Mouse (Mus musculus): ENCODE measurements around the gene Ninl.

Gene Ninl

DNA sequence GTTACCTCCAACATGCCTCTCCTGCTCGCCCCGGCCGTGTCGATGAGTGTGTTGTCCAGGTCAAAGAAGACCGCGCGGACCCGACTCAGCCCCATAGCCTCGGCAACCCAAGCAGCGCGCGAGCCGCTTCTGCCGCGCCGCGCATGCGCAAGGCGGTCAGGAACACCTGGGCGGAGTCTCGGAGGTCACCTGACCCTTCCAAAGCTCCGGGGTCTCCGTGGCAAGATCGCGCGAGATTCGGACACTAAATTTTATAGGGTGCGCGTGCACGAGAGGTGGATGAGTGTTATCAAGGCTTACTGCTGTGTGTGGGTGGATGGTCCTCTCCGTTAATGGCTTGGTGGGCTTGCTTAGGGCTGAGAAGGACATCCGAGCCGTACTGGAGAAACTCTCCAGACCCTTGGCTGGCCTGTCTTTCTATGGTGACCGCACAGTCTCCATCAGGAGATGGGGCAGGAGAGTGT, at the start of gene Ninl, which contains the start of gene Nanp:
Gene Ninl (minus strand): TSS at position 151 of the 464 bp plus-strand sequence.
Gene Nanp (minus strand): TSS at position 167 of the 464 bp plus-strand sequence.
- DNase-seq (ENCODE audit: low spot score in 2 of 2) = peak; percentile 90

DNA sequence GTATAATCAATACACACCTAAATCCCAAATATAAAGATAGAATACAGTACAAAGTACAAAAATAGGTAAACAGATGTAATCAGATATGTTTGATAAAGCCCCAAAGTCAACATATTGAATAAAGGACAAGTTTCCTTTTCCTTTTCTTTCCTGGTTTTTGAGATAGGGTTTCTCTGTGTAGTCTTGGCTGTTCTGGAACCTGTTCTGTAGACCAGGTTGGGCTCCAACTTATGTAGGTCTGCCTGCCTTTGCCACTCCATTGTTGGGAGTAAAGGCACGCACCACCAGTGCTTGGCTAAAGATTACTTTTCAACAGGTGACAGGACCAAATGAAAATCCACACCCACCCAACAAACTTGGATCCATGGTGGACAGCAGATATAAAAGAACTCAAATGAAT, 17.5 kb upstream of the Ninl start:
- no peak for DNase-seq (ENCODE audit: low spot score in 2 of 2)

DNA sequence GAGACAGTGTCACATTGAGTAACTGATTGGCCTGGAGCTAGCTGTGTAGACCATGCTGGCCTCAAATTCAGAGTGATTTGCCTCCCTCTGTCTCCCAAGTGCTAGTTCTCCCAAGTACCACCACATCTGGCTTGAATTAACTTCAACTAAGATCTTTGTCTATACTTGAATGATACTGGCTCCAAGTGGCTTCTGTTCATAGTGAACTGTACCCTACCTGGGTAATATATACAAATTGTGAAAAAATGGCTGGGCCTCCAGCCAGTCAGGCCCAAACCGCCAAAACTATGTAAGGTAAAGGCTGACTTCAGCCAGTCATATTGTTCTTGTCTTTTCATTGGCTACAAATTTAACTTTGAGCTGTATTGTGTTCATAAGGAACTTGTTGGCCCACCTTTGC, 1.2 kb upstream of the Ninl start:
- no peak for DNase-seq (ENCODE audit: low spot score in 2 of 2)

DNA sequence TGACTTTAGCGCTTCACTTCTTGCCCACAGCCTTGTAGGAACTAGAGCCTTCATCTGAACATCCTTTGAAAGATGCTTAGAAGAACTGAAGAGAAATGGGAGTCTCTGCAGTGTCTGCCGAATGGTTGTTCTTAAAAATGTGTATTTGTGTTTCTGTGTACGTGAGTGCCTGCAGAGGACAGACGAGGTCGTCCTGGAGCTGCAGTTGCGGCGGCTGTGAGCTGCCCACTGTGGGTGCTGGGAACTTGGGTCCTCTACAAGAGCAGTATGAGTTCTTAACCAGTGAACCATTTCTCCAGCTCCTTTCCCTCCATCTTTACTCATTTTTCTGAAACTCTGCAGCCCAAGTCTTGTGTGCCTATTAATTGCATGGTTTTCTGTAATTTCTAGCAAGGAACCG, 544 bp upstream of the Ninl start:
- no peak for DNase-seq (ENCODE audit: low spot score in 2 of 2)

DNA sequence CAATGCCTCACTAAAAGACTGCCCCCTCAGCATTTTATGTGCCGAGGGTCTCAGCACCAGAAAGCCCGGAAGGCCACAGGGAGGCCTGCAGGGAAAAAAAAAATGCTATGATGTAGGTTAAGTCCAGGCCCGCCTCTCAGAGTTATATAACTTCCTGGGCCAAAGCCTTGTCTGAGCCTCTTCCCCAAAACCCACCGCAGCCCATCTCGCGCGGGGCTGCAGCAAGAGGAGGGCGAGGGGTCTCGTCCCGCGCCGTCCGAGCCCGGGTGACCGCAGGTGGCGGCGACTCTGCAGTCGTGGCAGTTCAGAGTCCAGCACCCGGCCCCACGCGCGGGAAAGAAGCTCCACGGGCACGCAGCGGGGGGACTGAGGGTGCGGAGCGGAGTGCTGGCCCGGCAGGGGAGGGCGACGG, 365 bp downstream of the Ninl start:
- no peak for DNase-seq (ENCODE audit: low spot score in 2 of 2)

DNA sequence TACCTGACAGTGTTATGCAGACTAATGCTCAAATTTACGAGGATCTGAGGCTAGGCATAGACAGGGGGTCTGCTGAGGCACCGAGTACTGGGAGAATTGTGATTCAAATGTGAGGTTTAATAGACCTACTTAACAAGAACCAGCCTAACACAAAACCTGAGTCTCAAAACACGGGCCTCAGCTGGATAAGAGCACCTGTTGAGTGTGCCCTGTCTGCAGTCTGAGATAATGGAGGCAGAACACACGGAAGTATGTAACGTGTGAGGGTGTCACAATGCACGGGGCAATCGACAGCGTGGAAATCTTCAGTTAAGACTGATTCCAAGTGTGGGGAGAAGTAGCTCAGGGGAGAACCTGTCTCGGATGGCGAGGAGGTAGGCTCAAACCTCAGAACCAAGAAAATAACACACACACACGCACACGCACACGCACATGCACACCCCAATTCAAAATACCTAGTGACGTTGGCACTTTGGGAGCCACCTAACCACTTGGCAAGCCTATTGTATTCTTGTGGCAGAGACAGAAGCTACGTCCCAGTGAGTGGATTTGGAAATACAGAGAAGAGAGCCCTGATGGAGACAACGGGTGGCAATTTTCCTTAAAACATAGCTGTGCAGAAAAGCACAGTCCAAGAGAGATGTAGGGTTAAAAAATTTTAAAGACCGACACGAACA, 1.2 kb downstream of the Ninl start:
- no peak for DNase-seq (ENCODE audit: low spot score in 2 of 2)

DNA sequence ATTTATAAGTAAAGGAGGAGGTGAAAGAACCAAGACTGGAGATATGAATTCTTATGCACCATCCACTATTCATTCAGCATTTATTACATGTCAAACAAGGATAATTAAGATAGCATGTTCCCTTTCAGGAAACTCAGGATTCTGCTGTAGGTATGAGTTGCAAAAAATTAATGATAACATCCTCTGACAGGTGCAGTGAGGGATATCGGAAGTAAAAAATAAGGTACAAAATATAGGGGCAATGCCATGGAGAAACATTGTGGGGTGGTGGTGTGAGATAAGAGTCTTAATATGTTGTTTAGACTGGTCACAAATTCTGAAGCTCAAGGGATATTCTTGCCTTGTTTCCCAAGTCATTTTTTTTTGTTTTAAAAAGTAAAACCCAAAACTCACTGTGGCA, 1.9 kb downstream of the Ninl start:
- DNase-seq (ENCODE audit: low spot score in 2 of 2) = no peak

DNA sequence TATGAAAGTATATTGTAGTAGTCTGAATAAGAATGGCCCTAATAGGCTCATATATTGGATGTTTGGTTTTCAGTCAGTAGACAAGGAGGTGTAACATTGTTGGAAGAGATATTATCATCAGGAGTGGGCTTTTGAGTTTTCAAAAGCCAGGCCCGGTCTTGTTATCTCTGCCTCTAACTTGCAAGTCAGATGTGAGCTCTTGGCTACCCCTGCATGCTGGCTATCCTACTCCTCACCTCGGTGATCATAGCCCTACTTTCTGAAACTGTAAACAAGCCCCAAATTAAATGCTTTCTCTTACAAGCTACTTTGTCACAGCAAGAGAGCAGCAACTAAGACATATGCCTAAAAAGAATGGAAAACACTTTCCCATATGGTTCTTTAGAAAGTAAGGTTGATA, 2.5 kb downstream of the Ninl start:
- no peak for DNase-seq (ENCODE audit: low spot score in 2 of 2)

DNA sequence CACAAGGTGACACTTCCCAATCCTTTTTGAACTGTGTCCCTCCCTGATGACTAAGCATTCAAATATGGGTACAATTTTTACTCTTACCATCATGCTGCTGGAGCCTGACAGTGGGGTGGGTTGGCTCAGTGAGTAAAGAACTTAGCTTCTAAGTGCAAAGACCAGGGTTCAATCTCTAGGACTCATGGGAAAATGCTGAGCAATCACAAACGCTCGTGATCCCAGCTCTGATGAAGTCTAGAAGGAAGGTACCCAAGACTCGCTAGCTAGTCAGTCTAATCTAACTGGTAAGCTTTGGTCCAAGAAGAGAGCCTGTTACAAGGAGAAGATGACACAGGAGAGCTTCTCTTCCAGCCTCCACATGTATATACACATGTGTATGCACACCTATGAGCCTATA, 4.7 kb downstream of the Ninl start:
- DNase-seq (ENCODE audit: low spot score in 2 of 2) = no peak

DNA sequence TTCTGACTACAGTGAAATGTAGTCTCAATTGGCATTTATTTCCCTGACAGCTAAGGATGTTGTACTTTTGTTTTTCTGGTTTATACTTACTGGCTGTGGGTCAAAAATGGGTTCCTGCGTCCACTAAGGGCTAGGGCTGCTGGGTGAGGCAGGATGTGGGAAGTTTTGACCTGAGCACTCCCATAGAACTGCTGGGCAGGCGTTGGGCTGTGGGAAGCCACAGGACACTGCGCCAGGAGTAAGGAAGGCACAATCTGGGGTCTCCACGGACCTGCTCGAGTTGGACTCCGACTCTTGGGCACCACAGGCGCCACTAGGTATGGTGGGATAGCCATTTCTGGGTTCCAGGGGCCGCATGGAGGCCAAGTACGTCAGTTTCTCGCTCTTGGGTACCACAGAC, 18.0 kb downstream of the Ninl start:
- no peak for DNase-seq (ENCODE audit: low spot score in 2 of 2)

DNA sequence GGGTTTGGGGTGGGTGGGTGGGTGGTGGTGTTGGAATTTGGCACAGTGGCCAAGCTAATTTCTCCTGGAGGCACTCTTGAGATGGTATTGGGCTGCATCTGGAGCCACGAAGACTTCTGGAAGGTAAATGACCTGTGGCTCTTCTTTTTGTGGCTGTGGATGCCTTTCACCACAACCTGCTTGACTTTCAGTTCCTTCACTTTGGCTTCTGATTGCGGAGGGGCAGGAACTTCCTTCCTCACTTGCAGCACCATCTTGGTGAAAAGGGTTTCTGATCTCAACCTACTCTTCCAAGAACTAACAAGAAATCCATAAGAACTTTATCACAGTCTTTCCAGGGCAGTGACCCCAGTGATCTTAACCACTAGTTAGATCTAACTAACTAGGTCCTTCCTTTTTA, 23.9 kb downstream of the Ninl start:
- DNase-seq (ENCODE audit: low spot score in 2 of 2) = no peak

DNA sequence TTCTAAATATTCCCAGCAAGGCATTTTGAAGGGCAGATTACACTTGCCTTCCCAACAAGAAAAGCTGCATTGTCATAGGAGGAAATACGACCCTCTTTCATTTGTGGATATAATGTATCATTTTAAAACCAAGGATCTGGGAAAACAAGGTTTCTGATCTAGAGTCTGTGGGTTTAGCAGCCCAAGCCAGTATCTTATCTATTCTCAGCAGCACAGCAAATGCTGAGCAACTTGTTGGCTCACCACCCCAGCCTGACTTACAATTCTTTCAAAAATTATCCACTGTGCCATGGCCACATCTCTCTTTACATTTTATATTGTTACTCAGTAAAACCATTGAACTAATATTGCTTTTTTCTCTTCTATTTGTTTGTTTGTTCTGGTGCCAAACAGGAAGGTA, 27.9 kb downstream of the Ninl start:
- DNase-seq (ENCODE audit: low spot score in 2 of 2) = no peak

DNA sequence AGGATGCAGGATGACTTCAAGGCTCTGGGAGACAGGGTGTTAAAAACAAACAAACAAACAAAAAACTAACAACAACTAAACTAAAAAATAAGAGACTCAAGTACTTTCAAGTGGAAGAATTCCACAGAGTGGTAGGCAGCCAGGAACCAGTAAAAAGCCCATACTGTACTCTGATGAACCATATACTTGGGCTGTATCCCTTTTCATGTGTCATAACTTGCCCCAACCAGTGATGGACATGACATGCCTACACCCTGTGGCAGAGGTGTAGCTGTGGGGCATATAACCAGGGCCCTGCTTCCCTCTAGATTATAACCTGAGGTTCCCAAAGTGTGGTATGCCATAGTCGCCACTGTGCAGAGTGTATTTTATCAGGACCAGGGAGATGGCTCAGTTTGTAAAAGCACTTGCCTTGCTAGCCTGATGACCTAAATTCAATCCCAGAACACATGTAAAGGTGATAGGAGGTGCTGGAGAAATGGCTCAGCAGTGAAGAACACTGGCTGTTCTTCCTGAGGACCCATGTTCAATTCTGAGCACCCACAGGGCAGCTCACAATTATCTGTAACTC, 29.6 kb downstream of the Ninl start:
- no peak for DNase-seq (ENCODE audit: low spot score in 2 of 2)

DNA sequence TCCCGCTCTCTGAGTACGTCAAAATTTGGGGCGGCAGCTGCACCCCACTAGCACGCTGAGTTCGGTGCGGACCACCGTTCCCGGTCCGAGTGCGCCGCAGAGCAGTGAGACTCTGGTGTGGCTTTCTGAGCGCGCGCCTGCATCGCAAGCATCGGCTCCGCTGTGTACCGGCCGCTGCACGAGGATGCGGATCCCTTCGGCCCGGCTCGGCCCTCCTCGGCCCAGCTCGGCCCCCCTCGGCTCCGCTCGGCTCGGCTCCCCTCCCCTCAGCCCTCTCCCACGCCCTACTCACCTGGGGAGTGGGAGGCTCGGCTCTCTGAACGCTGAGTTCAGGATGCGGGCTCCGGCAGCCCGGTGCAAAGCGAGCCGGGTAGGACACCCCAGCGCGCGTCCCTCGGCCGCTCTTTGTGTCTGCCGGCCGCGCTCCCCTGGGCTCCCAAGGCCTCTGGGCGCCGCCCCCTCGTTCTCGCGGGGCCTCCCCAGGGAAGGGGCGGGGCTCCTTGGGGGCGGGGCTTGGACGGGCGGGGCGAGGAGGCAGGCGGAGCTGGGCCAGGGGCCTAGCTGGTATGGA, 30.2 kb downstream of the Ninl start:
- DNase-seq (ENCODE audit: low spot score in 2 of 2) = peak; percentile 57 to 67

DNA sequence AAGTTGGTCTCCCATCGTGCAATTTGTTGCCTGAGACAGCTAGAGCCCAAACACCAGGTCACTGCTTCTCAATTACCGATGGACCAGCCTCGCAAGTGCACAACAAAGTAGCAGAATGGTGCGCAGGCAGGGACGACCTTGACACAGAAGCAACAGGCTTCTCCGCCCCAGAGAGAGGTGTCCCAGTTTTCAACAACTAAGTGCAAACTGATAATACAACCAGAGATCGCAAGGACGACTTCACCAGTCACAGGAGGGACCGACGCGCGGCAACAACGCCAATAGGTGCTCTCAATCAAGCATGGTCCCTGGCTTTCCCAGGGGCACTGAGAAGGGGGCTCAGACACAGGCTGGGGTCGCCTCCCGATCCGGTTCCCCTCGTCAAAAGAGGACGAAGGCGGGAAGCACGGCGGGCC, 30.7 kb downstream of the Ninl start:
- DNase-seq (ENCODE audit: low spot score in 2 of 2) = no peak

DNA sequence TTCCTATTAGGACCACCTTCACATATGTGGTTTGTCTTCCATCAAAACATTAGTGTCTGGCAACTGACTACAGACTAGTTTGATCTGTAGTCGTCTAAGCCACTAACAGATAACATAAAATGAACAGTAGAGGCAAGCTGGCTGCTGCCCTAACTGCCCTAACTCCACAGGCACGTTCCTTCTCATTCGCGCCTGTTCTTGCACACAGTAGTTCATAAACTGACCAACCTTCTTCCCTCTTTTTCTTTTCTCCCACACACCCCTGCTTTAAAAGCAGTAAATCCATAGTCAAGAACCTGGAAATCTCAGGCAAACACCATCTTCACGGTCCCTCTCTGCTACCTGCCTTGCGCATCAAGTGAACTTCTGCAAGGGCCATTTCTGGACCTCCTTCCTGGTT, 31.2 kb downstream of the Ninl start:
- no peak for DNase-seq (ENCODE audit: low spot score in 2 of 2)

DNA sequence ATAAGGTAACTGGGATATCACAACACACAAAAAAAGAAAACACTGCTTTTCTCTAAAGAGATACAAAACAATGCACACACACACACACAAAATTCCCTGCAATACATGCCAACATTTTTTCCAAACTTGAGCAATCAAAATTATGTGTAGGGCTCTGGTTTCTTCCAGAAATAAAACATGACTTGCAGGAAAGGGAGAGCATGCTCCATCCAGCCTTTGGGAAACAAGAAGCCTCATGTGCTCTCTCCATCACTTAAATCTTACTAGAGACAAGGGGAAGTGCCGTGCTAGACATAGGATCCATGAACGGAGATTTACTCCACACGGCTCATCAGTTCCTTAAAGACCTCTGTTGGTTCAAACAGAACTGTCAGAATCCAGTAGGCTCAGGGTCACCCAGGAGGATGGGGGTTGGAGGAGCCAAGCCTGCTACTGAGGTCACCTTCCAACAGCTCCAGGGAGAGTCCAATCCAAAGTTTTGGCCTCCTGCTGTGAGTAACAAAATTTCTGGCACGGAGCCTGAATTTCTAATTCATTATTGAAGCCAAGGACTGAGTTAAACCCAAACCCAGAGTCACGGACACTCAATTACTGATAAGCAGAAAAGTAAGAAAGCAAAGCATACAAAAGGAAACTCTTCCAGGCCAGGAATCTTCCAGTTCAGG, 32.8 kb downstream of the Ninl start:
- no peak for DNase-seq (ENCODE audit: low spot score in 2 of 2)

DNA sequence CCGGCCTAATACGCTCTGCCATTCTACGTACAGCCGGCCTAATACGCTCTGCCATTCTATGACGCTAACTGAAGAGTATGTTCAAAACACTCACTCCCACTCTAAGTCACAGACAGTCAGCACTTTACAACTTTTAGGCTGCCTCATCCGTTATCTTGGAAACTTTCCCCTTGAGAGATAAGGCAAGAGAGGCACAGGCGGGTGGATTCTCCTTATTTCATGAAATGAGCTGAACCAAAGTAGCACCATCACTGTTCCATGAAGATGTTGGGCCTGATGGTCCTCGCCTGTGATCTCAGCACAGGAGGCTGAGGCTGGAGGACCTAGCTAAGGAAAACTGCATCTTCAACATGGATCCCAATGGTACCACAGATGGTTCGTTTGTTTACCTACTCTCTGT, 34.8 kb downstream of the Ninl start:
- no peak for DNase-seq (ENCODE audit: low spot score in 2 of 2)

DNA sequence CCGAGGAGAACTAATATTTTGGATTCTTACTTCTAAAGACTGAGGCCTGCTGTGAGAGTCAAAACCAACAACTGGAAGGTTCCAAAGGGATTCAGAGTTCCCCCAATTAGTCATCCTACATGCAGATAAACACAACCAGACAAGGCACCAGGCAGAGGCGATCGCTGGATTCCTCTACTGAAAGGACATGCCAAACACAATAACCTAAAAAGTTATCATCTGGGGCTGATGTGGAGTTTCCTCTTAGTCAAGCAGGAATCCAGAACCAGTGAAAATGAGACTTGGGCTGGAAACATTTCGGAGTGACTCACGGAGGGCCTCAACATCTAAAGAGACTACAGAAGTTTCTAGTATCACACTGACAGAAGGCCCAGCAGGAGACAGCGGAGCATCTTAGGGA, 35.4 kb downstream of the Ninl start:
- DNase-seq (ENCODE audit: low spot score in 2 of 2) = no peak

DNA sequence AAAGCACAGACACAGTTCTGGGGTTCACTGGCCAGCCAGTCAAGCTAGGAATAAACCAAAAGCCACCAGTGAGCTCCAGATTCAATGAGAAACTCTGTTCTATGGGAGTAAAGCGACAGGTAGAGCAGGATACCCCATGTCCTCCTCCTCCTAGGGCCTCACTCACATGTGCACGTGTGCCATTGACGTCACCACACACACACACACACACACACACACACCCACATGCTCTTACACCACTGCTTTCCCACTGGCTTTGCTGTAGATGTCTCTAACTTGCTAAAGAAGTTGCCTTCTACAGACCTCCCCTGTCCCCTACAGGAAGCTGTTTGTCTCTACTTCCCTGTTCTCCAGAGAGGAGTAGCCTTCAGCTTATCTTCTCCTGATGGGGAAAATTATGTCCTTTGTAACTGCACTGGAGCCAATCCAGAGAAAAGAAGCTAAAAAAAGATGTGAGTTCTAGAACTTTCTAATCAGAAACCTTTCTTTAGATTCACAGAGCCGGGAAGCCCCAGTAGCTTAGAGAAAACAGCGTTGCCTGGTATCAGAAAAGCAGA, 37.5 kb downstream of the Ninl start:
- DNase-seq (ENCODE audit: low spot score in 2 of 2) = no peak

DNA sequence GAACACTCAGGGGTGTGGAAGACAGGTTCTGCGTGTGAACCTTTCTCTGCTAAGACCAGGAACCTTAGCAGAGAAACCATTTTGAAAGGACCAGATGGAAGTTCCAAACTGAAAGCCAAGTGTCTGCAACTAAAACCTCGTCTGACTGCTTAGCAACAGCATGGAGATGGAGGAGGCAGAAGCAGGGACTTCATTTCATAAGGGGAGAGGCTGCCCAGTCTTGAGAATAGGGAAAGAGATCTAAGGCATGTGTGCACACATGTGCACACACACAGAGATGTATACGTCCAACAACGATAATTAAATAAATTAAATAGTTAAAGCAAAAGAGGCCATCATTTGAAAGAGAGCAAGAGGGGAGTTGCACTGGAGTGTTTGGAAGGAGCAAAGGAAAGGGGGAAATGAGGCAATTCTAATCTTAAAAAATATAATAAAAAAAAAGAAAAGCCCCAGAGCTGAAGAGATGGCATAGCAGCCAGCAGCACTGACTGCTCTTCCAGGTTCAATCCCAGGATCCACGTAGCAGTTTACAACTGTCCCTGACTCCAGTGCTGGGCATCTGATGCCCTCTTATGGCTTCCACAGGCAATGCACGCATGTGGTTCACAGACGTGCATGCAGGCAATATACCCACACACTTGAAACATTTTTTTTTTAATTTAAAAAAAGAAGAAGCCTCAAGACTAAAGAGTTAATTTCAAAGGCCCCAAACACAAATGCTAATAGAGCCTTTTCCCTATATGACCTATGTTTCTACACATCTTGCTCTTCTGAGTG, 38.6 kb downstream of the Ninl start:
- peak; percentile 38 to 42 for DNase-seq (ENCODE audit: low spot score in 2 of 2)

DNA sequence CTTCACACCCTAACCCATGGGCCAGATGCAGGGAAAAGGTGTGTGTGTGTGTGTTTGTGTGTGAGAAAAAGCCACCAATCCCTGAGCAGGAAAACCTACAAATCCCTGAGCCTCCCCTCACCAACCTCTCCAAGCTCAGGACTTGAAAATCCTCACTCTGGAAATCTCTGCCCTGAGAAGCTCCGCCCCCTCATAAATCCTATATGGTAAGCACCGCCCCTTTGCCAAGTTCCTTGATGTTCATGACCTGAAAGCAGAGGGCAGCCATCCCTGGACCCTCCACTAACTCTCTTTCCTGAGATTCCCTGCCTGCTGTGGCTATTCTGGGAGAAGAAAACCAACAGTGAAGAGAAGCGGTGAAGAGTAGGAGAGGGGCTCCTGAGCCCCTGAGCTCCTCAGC, 40.2 kb downstream of the Ninl start:
- DNase-seq (ENCODE audit: low spot score in 2 of 2) = no peak

Measured in frontal cortex, postnatal 14 days (tissue).